Mouse (Mus musculus) spleen, adult 2 months (tissue): ENCODE data around the gene Pde6b.

ENCODE experiments used
- CTCF ChIP-seq: fragments of 200-500 bp; IDR thresholded peaks from 2 replicates; pipeline ENCODE4 v1.5.1; 2011; ENCODE audit warnings: mild to moderate bottlenecking, inconsistent platforms; ENCODE audit not compliant: insufficient read depth, insufficient read length, insufficient replicate concordance; ENCODE audit errors: extremely low read depth
- POLR2A ChIP-seq: fragments of 200-500 bp; IDR thresholded peaks from 2 replicates; pipeline ENCODE4 v1.6.1; 2011; ENCODE audit warnings: low read depth, low read length, inconsistent platforms

DNA sequence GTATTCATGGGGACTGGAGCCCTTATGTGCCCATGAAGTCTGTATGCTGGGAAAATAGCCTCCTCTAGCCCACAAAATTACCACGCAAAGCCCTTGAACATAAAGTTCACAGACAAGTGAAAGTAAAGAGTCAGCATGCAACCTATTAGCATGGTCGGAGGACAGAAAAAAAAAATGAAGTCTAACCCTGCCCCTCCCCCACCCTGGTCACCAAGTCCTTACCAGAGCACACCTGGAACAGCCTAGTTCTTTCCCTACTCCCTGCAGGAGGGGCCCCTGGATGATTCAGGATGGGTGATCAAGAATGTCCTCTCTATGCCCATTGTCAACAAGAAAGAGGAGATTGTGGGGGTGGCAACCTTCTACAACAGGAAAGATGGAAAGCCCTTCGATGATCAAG, 34.5 kb downstream of the Pde6b start:
- TF ChIP-seq POLR2A (no peak), CTCF (no peak)
